Mouse (Mus musculus) embryonic facial prominence, embryonic 15.5 days (tissue): ENCODE data around the gene Myh13. TPM values are rescaled to one million over a fixed set of nuclear protein-coding genes. Genes with fewer than 3 reads are reported as not detected.

ENCODE experiments used
- ATAC-seq: fragments of 200-750 bp; cut with Nextera tagmentation; 2 replicates; pipeline ENCODE4 v1.8.0; 2017; ENCODE audit warnings: low read depth, moderate TSS enrichment; ENCODE audit not compliant: insufficient number of reproducible peaks, low FRiP score, low TSS enrichment
- H3K27ac ChIP-seq: fragments of 300-500 bp; sonication (generic); replicated peaks from 2 replicates; pipeline ENCODE4 v1.5.1; 2015; ENCODE audit warnings: mild to moderate bottlenecking, inconsistent platforms
- H3K27me3 ChIP-seq: fragments of 300-500 bp; sonication (generic); 2 replicates; pipeline ENCODE4 v1.6.1; 2015; ENCODE audit warnings: inconsistent platforms
- H3K36me3 ChIP-seq: fragments of 300-500 bp; sonication (generic); 2 replicates; pipeline ENCODE4 v1.6.1; 2015; ENCODE audit warnings: mild to moderate bottlenecking, inconsistent platforms
- H3K4me1 ChIP-seq: fragments of 300-500 bp; sonication (generic); 2 replicates; pipeline ENCODE4 v1.6.1; 2015; ENCODE audit warnings: inconsistent platforms
- H3K4me2 ChIP-seq: fragments of 300-500 bp; sonication (generic); replicated peaks from 2 replicates; pipeline ENCODE4 v1.6.1; 2015; ENCODE audit warnings: mild to moderate bottlenecking, inconsistent platforms
- H3K4me3 ChIP-seq: fragments of 300-500 bp; sonication (generic); replicated peaks from 2 replicates; pipeline ENCODE4 v1.5.1; 2015; ENCODE audit warnings: mild to moderate bottlenecking, inconsistent platforms
- H3K9ac ChIP-seq: fragments of 300-500 bp; sonication (generic); 2 replicates; pipeline ENCODE4 v1.6.1; 2015; ENCODE audit warnings: inconsistent platforms
- H3K9me3 ChIP-seq: fragments of 300-500 bp; sonication (generic); replicated peaks from 2 replicates; pipeline ENCODE4 v1.6.1; 2016; ENCODE audit warnings: inconsistent platforms
- WGBS: fragments of 180-500 bp; shearing (Covaris S2); methylation state at CpG from one replicate; pipeline ENCODE4 v1.1.7; 2015; 5-methylcytosine and 5-hydroxymethylcytosine counted together
- polyA plus RNA-seq: library from polyadenylated mRNA; unstranded; fragments of >200 nt; fragmentation: Nextera tagmentation; extraction: Ambion mirVana; gene quantifications from 2 replicates; pipeline ENCODE4 v1.2.1, GENCODE M21; 2015

Gene Myh13
- polyA plus RNA-seq, 1 experiment from 2014 or later = 0.11 TPM

GRCm38 (mm10) chr11:67362236-67362635 lies 40.8 kb downstream of the Myh13 start:
- no peak overlapping the region for H3K9ac ChIP-seq
- H3K4me1 ChIP-seq = 0 out of 2 replicates have a peak, but pooled peaks cover 8% of the 10 kb centered on the region
- WGBS = 52% methylated on average over 3 of the region's 3 CpGs
- H3K36me3 ChIP-seq = no peaks in the 10 kb centered on the region
- no peak for ATAC-seq
- H3K27ac ChIP-seq = no peak overlapping the region
- no peaks in the 10 kb centered on the region for H3K27me3 ChIP-seq
- no peak overlapping the region for H3K4me2 ChIP-seq
- H3K4me3 ChIP-seq = no peak overlapping the region
- no peaks in the 10 kb centered on the region for H3K9me3 ChIP-seq

- Histone ChIP-seq H3K36me3 (no peaks in the 10 kb centered on the region), H3K4me3 (no peak overlapping the region), H3K27ac (no peak overlapping the region), H3K27me3 (no peaks in the 10 kb centered on the region), H3K4me1 (no peaks in the 10 kb centered on the region), H3K9ac (no peak overlapping the region), H3K9me3 (no peaks in the 10 kb centered on the region), H3K4me2 (no peak overlapping the region)
- 87% methylated on average over 12 of the region's 12 CpGs for WGBS
- no peak for ATAC-seq
Observed at GRCm38 (mm10) chr11:67364551-67364950, 43.1 kb downstream of the Myh13 start.

GRCm38 (mm10) chr11:67364986-67365721 lies 43.7 kb downstream of the Myh13 start:
- H3K27me3 ChIP-seq = no peaks in the 10 kb centered on the region
- no peak overlapping the region for H3K4me2 ChIP-seq
- H3K9me3 ChIP-seq = no peaks in the 10 kb centered on the region
- H3K36me3 ChIP-seq = no peaks in the 10 kb centered on the region
- ATAC-seq = no peak
- H3K4me3 ChIP-seq = no peak overlapping the region
- no peaks in the 10 kb centered on the region for H3K4me1 ChIP-seq
- 88% methylated on average over 14 of the region's 14 CpGs for WGBS
- H3K27ac ChIP-seq = no peak overlapping the region
- H3K9ac ChIP-seq = no peak overlapping the region

GRCm38 (mm10) chr11:67366936-67367335 lies 45.5 kb downstream of the Myh13 start:
- ATAC-seq = no peak
- no peaks in the 10 kb centered on the region for H3K9me3 ChIP-seq
- no peak overlapping the region for H3K9ac ChIP-seq
- no peaks in the 10 kb centered on the region for H3K4me1 ChIP-seq
- H3K36me3 ChIP-seq = no peaks in the 10 kb centered on the region
- no peaks in the 10 kb centered on the region for H3K27me3 ChIP-seq
- H3K27ac ChIP-seq = no peak overlapping the region
- 68% methylated on average over 9 of the region's 9 CpGs for WGBS
- H3K4me3 ChIP-seq = no peak overlapping the region
- H3K4me2 ChIP-seq = no peak overlapping the region

GRCm38 (mm10) chr11:67373333-67373732 lies 51.9 kb downstream of the Myh13 start:
- 52% methylated on average over 2 of the region's 2 CpGs for WGBS
- H3K9me3 ChIP-seq = no peaks in the 10 kb centered on the region
- no peaks in the 10 kb centered on the region for H3K36me3 ChIP-seq
- no peaks in the 10 kb centered on the region for H3K4me1 ChIP-seq
- no peak overlapping the region for H3K27ac ChIP-seq
- no peak overlapping the region for H3K9ac ChIP-seq
- ATAC-seq = no peak
- H3K4me2 ChIP-seq = no peak overlapping the region
- H3K27me3 ChIP-seq = no peaks in the 10 kb centered on the region
- no peak overlapping the region for H3K4me3 ChIP-seq

- no peak overlapping the region for H3K27ac ChIP-seq
- no peak for ATAC-seq
- H3K4me1 ChIP-seq = peaks cover 8% of the 10 kb centered on the region; the same call in 1 of the 2 replicates
- no peak overlapping the region for H3K4me3 ChIP-seq
- H3K9ac ChIP-seq = no peak overlapping the region
- no peaks in the 10 kb centered on the region for H3K27me3 ChIP-seq
- H3K4me2 ChIP-seq = no peak overlapping the region
- no peaks in the 10 kb centered on the region for H3K9me3 ChIP-seq
- H3K36me3 ChIP-seq = no peaks in the 10 kb centered on the region
Observed at GRCm38 (mm10) chr11:67376308-67376707, 54.9 kb downstream of the Myh13 start.

- Histone ChIP-seq H3K27me3 (no peaks in the 10 kb centered on the region), H3K4me2 (no peak overlapping the region), H3K36me3 (no peaks in the 10 kb centered on the region), H3K4me3 (no peak overlapping the region), H3K9me3 (no peaks in the 10 kb centered on the region), H3K9ac (no peak overlapping the region), H3K27ac (no peak overlapping the region), H3K4me1 (peaks cover 8% of the 10 kb centered on the region; the same call in 1 of the 2 replicates)
- ATAC-seq = no peak
- 54% methylated on average over 10 of the region's 10 CpGs for WGBS
Observed at GRCm38 (mm10) chr11:67379703-67380510, 58.4 kb downstream of the Myh13 start.

- Histone ChIP-seq H3K27me3 (no peaks in the 10 kb centered on the region), H3K27ac (no peak overlapping the region), H3K4me2 (no peak overlapping the region), H3K4me1 (peaks cover 8% of the 10 kb centered on the region; the same call in 1 of the 2 replicates), H3K9ac (no peak overlapping the region), H3K36me3 (no peaks in the 10 kb centered on the region), H3K4me3 (no peak overlapping the region), H3K9me3 (no peaks in the 10 kb centered on the region)
- 59% methylated on average over 4 of the region's 4 CpGs for WGBS
- ATAC-seq = no peak
Observed at GRCm38 (mm10) chr11:67381833-67382232, 60.4 kb downstream of the Myh13 start.

GRCm38 (mm10) chr11:67384653-67385052 lies 63.2 kb downstream of the Myh13 start:
- Histone ChIP-seq H3K27me3 (no peaks in the 10 kb centered on the region), H3K4me3 (no peak overlapping the region), H3K9ac (no peak overlapping the region), H3K4me2 (no peak overlapping the region), H3K27ac (no peak overlapping the region), H3K4me1 (peaks cover 6% of the 10 kb centered on the region; the same call in 1 of the 2 replicates), H3K9me3 (no peaks in the 10 kb centered on the region), H3K36me3 (no peaks in the 10 kb centered on the region)
- 86% methylated on average over 7 of the region's 7 CpGs for WGBS
- no peak for ATAC-seq

- no peak overlapping the region for H3K4me2 ChIP-seq
- WGBS = 48% methylated on average over 8 of the region's 8 CpGs
- H3K9ac ChIP-seq = no peak overlapping the region
- no peaks in the 10 kb centered on the region for H3K36me3 ChIP-seq
- no peaks in the 10 kb centered on the region for H3K4me1 ChIP-seq
- H3K9me3 ChIP-seq = no peaks in the 10 kb centered on the region
- ATAC-seq = no peak
- no peaks in the 10 kb centered on the region for H3K27me3 ChIP-seq
- H3K4me3 ChIP-seq = no peak overlapping the region
- no peak overlapping the region for H3K27ac ChIP-seq
Observed at GRCm38 (mm10) chr11:67386815-67387415, 65.5 kb downstream of the Myh13 start.

- Histone ChIP-seq H3K9me3 (no peaks in the 10 kb centered on the region), H3K4me3 (no peak overlapping the region), H3K27ac (no peak overlapping the region), H3K36me3 (no peaks in the 10 kb centered on the region), H3K9ac (no peak overlapping the region), H3K4me2 (no peak overlapping the region), H3K27me3 (no peaks in the 10 kb centered on the region), H3K4me1 (no peaks in the 10 kb centered on the region)
- WGBS = 69% methylated on average over 3 of the region's 3 CpGs
- ATAC-seq = no peak
Observed at GRCm38 (mm10) chr11:67390679-67391384, 69.4 kb downstream of the Myh13 start.
